Mouse (Mus musculus) G1E-ER4 (cell line): ENCODE measurements around the gene Hoxa6. TPM values are rescaled to one million over a fixed set of nuclear protein-coding genes. Genes with fewer than 3 reads are reported as not detected.

Experiments used
- GATA1 ChIP-seq: IDR thresholded peaks from one replicate; pipeline ENCODE4 v1.8.0; 2012; ENCODE audit warnings: low read length, inconsistent platforms
- polyA plus RNA-seq: library from polyadenylated mRNA; stranded (reverse); fragments of >175 nt; gene quantifications from 2 replicates; pipeline ENCODE4 v1.2.3, GENCODE M21; 2012

The Hoxa6 gene
- polyA plus RNA-seq = not detected in 2 replicates

- TF ChIP-seq GATA1 = no peak
Measured at GRCm38 (mm10) chr6:52208072-52208867, at the start of gene Hoxa6. Hoxa6 (minus strand) TSS chr6:52208722.

- no peak for TF ChIP-seq GATA1
Measured at GRCm38 (mm10) chr6:52256956-52257355, 48.4 kb upstream of the Hoxa6 start.

- TF ChIP-seq GATA1 = no peak
Measured at GRCm38 (mm10) chr6:52253511-52254500, 45.3 kb upstream of the Hoxa6 start.

GRCm38 (mm10) chr6:52252775-52253376, 44.4 kb upstream of the Hoxa6 start:
- TF ChIP-seq GATA1 = no peak

GRCm38 (mm10) chr6:52252016-52252774, 43.7 kb upstream of the Hoxa6 start:
- TF ChIP-seq GATA1 = no peak

- no peak for TF ChIP-seq GATA1
Measured at GRCm38 (mm10) chr6:52251177-52251879, 42.8 kb upstream of the Hoxa6 start.

GRCm38 (mm10) chr6:52249826-52250225, 41.3 kb upstream of the Hoxa6 start:
- TF ChIP-seq GATA1 = no peak

GRCm38 (mm10) chr6:52249415-52249738, 40.9 kb upstream of the Hoxa6 start:
- no peak for TF ChIP-seq GATA1

- no peak for TF ChIP-seq GATA1
Measured at GRCm38 (mm10) chr6:52248638-52249414, 40.3 kb upstream of the Hoxa6 start.

- no peak for TF ChIP-seq GATA1
Measured at GRCm38 (mm10) chr6:52247766-52248637, 39.5 kb upstream of the Hoxa6 start.

GRCm38 (mm10) chr6:52246916-52247315, 38.4 kb upstream of the Hoxa6 start:
- TF ChIP-seq GATA1 = no peak

- no peak for TF ChIP-seq GATA1
Measured at GRCm38 (mm10) chr6:52246403-52246803, 37.9 kb upstream of the Hoxa6 start.

GRCm38 (mm10) chr6:52245757-52246142, 37.2 kb upstream of the Hoxa6 start, which contains the start of gene Hoxa11:
Hoxa11 (minus strand) TSS chr6:52245810.
- no peak for TF ChIP-seq GATA1
